Comparison of ENCODE assay signal across 8 mouse cellular contexts in the genomic region with DNA sequence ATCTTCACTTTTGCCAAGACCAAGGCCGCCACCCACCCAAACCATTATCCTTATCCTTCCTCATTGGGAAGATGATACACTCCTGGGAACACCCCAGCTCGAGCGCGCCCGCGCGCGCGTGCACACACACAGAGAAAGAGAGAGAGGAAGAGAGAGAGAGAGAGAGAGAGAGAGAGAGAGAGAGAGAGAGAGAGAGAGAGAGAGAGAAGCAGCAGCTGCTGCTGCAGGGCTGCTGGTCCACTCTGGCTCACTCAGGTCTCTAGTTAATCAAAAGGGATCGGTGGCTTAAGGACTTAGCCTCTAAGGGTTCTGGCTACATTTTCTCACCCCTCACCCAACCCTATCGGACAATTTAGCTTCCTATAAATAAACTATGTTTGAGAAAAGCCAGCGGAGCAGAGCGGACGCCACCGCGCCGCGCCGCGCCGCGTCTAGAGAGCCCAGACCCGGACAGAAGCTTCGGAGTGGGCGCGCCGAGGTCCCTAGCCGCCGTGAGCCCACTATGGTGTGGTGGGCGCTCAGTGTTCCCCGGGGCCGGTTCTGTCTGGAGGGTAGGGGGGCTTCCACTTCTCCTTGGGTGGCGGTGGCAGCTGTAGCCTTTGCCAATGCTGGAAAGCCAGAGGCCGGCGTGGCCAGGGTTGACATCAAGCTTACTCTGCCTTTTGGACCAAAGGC. TPM values are rescaled to one million over a fixed set of nuclear protein-coding genes. Genes with fewer than 3 reads are reported as not detected.
DNase-seq lines count a peak whose midpoint lies in the region; ATAC-seq lines count a peak whose summit lies in the region.

No protein-coding gene starts in this region.

- peak overlapping the region; percentile 44; the same call in 1 of the 2 replicates for H3K9ac ChIP-seq in midbrain, embryonic 12.5 days (replicated peaks)

- 14% methylated on average over 35 of the region's 35 CpGs for WGBS in hindbrain, embryonic 10.5 days
- WGBS in midbrain, embryonic 12.5 days = 21% methylated on average over 35 of the region's 35 CpGs

- ATAC-seq in cerebellum, adult (ENCODE audit: insufficient number of reproducible peaks, low FRiP score, low TSS enrichment) = no peak
- ATAC-seq in midbrain, embryonic 12.5 days (ENCODE audit: low FRiP score, low read depth) = no peak
- no peak for ATAC-seq in CD4-positive, CD25-positive, alpha-beta regulatory T cell, adult 4 months

- H3K4me1 ChIP-seq in hindbrain, embryonic 10.5 days (replicated peaks) = 0 out of 2 replicates have a peak, but pooled peaks cover 15% of the 10 kb centered on the region
- no peaks in the 10 kb centered on the region for H3K4me1 ChIP-seq in midbrain, embryonic 12.5 days

- H3K4me2 ChIP-seq in midbrain, embryonic 12.5 days (replicated peaks) = peak overlapping the region; percentile 75

- H3K9me3 ChIP-seq in hindbrain, embryonic 10.5 days = peaks cover 8% of the 10 kb centered on the region
- no peaks in the 10 kb centered on the region for H3K9me3 ChIP-seq in midbrain, embryonic 12.5 days

- peak overlapping the region; percentile 63 for H3K4me3 ChIP-seq in hindbrain, embryonic 10.5 days
- peak overlapping the region; percentile 55 for H3K4me3 ChIP-seq in midbrain, embryonic 12.5 days

- H3K36me3 ChIP-seq in hindbrain, embryonic 10.5 days = no peaks in the 10 kb centered on the region
- no peaks in the 10 kb centered on the region for H3K36me3 ChIP-seq in midbrain, embryonic 12.5 days

- H3K27ac ChIP-seq in hindbrain, embryonic 10.5 days = peak overlapping the region; percentile 40; the same call in 1 of the 2 replicates
- peak overlapping the region; percentile 63; the same call in 1 of the 2 replicates for H3K27ac ChIP-seq in midbrain, embryonic 12.5 days (replicated peaks)

- DNase-seq in cerebellum, postnatal 25 days = peak; percentile 8 to 19
- peak; percentile 9 for DNase-seq in urinary bladder, postnatal 14 days (ENCODE audit: low spot score)
- no peak for DNase-seq in urinary bladder, adult 18-20 months (ENCODE audit: low spot score in 2 of 2)
- peak; percentile 35 for DNase-seq in hindbrain, embryonic 10.5 days (ENCODE audit: low spot score)
- no peak for DNase-seq in urinary bladder, postnatal 4 days (ENCODE audit: low spot score in 2 of 2)

- H3K27me3 ChIP-seq in hindbrain, embryonic 10.5 days (ENCODE audit: insufficient read depth, poor library complexity, severe bottlenecking) = peaks cover 48% of the 10 kb centered on the region
- H3K27me3 ChIP-seq in midbrain, embryonic 12.5 days = peaks cover 23% of the 10 kb centered on the region

RNA-seq across cellular contexts. Expression of gene Pcdh19, which starts 0.9 kb away (rescaled TPM):
- 2.8 and 3.1 TPM in 2 replicates for polyA plus RNA-seq in hindbrain, embryonic 10.5 days (2016; fragmentation: Nextera tagmentation; extraction: Ambion mirVana)
- 10.2 and 14.1 TPM in 2 replicates for polyA plus RNA-seq in midbrain, embryonic 12.5 days (2016; fragmentation: Nextera tagmentation; extraction: Ambion mirVana)
- polyA plus RNA-seq in CD4-positive, CD25-positive, alpha-beta regulatory T cell, adult 4 months (2017; shearing (Covaris generic)) = not detected

Comparison
In these comparisons a context has a peak if more than half of its experiments do, and no peak if none do; other contexts are left out.
1. DNase-seq: peak in cerebellum, postnatal 25 days (2 of 2), urinary bladder, postnatal 14 days (single experiment) and hindbrain, embryonic 10.5 days (single experiment); none in urinary bladder, adult 18-20 months (0 of 2) and urinary bladder, postnatal 4 days (0 of 2).